Mouse (Mus musculus) liver, embryonic 16.5 days (tissue): Measurements from ENCODE around the gene Kcnip1. TPM values are rescaled to one million over a fixed set of nuclear protein-coding genes. Genes with fewer than 3 reads are reported as not detected.
A peak's percentile ranks its signal among the peaks of the same experiment; 100 is the strongest.

Source experiments
- ATAC-seq: fragments of 200-750 bp; cut with Nextera tagmentation; 2 replicates; pipeline ENCODE4 v1.8.0; 2017; ENCODE audit warnings: low read depth, mild to moderate bottlenecking, moderate number of reproducible peaks, moderate library complexity
- H3K27ac ChIP-seq: fragments of 300-500 bp; sonication (generic); 2 replicates; pipeline ENCODE4 v1.5.1; 2014; ENCODE audit warnings: mild to moderate bottlenecking, low read length
- H3K27me3 ChIP-seq: fragments of 300-500 bp; sonication (generic); 2 replicates; pipeline ENCODE4 v1.6.1; 2014; ENCODE audit warnings: low read depth, low read length, mixed read lengths; ENCODE audit not compliant: control insufficient read depth, insufficient read depth
- H3K36me3 ChIP-seq: fragments of 300-500 bp; sonication (generic); 2 replicates; pipeline ENCODE4 v1.6.1; 2014; ENCODE audit warnings: mild to moderate bottlenecking; ENCODE audit not compliant: control insufficient read depth, insufficient read depth
- H3K4me1 ChIP-seq: fragments of 300-500 bp; sonication (generic); 2 replicates; pipeline ENCODE4 v1.6.1; 2014; ENCODE audit warnings: low read depth, low read length, mixed read lengths; ENCODE audit not compliant: control insufficient read depth
- H3K4me2 ChIP-seq: fragments of 300-500 bp; sonication (generic); 2 replicates; pipeline ENCODE4 v1.6.1; 2014; ENCODE audit warnings: low read depth, low read length, mixed read lengths
- H3K4me3 ChIP-seq: fragments of 300-500 bp; sonication (generic); 2 replicates; pipeline ENCODE4 v1.5.1; 2014; ENCODE audit warnings: low read depth, mild to moderate bottlenecking, low read length
- H3K9ac ChIP-seq: fragments of 300-500 bp; sonication (generic); 2 replicates; pipeline ENCODE4 v1.6.1; 2014; ENCODE audit warnings: low read depth, low read length
- H3K9me3 ChIP-seq: fragments of 300-500 bp; sonication (generic); replicated peaks from 2 replicates; pipeline ENCODE4 v1.6.1; 2016; ENCODE audit warnings: low read length; ENCODE audit not compliant: control insufficient read depth
- WGBS: fragments of 180-500 bp; shearing (Covaris S2); extraction: QIAGEN DNeasy Blood & Tissue Kit; methylation state at CpG from one replicate; pipeline ENCODE4 v1.1.7; 2014; ENCODE audit not compliant: insufficient replicate concordance; 5-methylcytosine and 5-hydroxymethylcytosine counted together
- polyA plus RNA-seq: library from polyadenylated mRNA; unstranded; fragments of >200 nt; fragmentation: Nextera tagmentation; extraction: Ambion mirVana; gene quantifications from 2 replicates; pipeline ENCODE4 v1.2.1, GENCODE M21; 2015

Gene Kcnip1
- polyA plus RNA-seq, 1 experiment from 2014 or later, result 0.35 TPM

DNA sequence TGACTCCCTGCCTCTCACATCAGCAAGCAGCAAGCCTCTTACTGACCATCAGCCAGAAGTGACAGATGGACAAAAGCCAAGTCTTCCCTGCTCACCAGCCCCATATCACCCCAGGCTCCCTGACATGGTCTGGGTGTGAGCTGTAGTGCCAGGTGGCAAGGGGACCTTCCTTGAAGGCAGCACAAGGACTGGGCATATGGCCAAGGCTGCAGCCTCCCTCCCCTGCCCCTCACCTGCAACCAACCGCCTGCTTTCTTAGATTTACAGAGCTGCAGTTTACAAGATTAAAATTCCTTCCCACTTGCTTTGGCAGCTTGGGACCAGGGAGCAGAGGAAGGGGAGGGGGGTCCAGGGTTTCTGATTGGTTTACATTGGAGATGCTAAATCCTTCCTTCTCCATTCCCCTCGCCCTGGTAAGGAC is 80.8 kb downstream of the Kcnip1 start:
- Histone ChIP-seq H3K27me3 (no peaks in the 10 kb centered on the region), H3K4me1 (no peaks in the 10 kb centered on the region; the same call in 1 of the 2 replicates), H3K9me3 (no peaks in the 10 kb centered on the region), H3K4me2 (no peak overlapping the region), H3K36me3 (no peaks in the 10 kb centered on the region), H3K4me3 (no peak overlapping the region), H3K27ac (no peak overlapping the region), H3K9ac (no peak overlapping the region)
- WGBS, result 48% methylated on average over 2 of the region's 2 CpGs
- no peak for ATAC-seq

DNA sequence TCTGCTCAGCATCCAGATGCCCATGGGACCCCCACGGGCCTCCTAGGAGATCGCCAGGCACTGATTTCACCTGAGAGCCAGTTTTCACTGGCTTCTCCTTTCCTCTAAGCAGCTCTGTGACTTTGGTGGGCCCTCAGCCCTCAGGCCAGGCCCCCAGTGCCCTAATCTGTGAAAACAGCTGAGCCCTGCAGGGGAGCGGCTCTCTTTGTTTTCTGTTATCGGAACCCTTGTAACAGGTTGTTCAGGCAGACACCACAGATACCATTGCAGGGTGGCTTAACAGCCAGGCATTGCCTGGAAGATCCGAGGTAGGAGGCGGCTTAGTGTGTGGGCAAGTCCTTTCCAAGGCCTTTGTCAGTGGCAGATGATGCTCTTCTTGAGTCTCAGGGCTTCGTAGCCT is 82.0 kb downstream of the Kcnip1 start:
- 35% methylated on average over 7 of the region's 7 CpGs for WGBS
- Histone ChIP-seq H3K36me3 (no peaks in the 10 kb centered on the region), H3K4me1 (no peaks in the 10 kb centered on the region; the same call in 1 of the 2 replicates), H3K27me3 (no peaks in the 10 kb centered on the region), H3K9me3 (no peaks in the 10 kb centered on the region), H3K4me2 (no peak overlapping the region), H3K27ac (no peak overlapping the region), H3K9ac (no peak overlapping the region), H3K4me3 (no peak overlapping the region)
- peak; percentile 78 for ATAC-seq

DNA sequence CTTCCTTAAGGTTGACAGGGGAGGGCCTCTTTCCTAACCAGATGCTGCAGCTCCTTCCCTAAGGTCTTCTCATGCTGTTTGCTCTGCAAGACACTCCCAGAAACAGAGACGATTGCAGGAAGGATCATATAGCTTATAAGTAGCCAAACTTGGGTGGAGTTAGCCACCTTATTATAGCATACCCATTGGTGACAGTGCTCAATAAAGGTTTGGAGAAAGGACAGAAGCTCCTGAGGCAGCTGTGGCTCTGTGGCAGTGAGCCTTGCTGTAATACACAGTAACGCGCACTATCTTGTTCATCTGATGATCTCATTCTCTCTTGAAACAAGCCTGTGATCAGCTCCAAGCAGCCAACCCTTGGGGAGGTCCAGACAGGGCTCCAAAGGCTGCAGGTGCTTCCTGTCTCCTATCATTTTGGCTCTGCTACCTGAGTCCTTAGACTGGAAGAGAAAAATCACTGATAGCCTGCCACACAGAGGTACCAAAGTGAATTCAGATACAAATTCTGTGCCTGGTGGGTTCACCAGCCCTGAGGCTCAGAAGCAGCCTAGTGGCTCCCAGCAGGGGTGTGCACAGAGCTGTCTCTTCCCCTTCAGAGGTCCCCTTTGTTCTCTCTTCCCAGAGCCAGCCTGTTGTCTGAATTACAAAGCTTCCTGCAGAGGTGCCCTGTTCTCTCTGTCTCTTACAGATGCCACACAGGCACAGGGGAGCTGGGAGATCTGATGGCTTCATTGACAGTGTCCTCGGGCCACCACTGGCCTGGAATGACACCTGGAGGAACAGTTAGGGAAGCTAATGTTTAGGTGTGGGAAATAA is 84.4 kb downstream of the Kcnip1 start:
- no peaks in the 10 kb centered on the region for H3K27me3 ChIP-seq
- H3K4me3 ChIP-seq, result no peak overlapping the region
- ATAC-seq, result no peak
- no peaks in the 10 kb centered on the region for H3K9me3 ChIP-seq
- no peak overlapping the region for H3K9ac ChIP-seq
- WGBS, result 57% methylated on average over 4 of the region's 4 CpGs
- no peaks in the 10 kb centered on the region for H3K36me3 ChIP-seq
- no peak overlapping the region for H3K27ac ChIP-seq
- H3K4me2 ChIP-seq, result no peak overlapping the region
- no peaks in the 10 kb centered on the region; the same call in 1 of the 2 replicates for H3K4me1 ChIP-seq

DNA sequence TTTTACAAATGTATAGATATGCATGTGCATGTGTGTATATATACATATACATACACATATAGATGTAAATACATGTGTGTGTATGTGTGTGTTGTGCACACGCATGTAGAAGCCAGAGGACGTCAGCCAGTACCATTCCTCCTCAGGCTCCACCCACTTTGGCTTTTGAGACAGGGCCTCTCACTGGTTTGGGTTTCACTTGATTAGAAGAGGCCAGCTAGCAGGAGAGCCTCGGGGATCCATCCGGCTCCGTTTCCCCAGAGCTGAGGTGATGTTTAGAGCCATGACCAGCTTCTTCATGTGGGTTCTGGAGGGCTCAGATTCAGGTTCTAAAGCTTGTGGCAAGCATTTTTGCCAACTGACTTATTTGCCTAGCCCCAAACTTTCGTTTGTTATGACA is 89.5 kb downstream of the Kcnip1 start:
- no peak overlapping the region for H3K9ac ChIP-seq
- no peaks in the 10 kb centered on the region for H3K27me3 ChIP-seq
- H3K9me3 ChIP-seq, result no peaks in the 10 kb centered on the region
- 64% methylated on average over 6 of the region's 6 CpGs for WGBS
- no peaks in the 10 kb centered on the region for H3K4me1 ChIP-seq
- no peak for ATAC-seq
- no peak overlapping the region for H3K4me3 ChIP-seq
- H3K4me2 ChIP-seq, result no peak overlapping the region
- H3K36me3 ChIP-seq, result no peaks in the 10 kb centered on the region
- no peak overlapping the region for H3K27ac ChIP-seq

DNA sequence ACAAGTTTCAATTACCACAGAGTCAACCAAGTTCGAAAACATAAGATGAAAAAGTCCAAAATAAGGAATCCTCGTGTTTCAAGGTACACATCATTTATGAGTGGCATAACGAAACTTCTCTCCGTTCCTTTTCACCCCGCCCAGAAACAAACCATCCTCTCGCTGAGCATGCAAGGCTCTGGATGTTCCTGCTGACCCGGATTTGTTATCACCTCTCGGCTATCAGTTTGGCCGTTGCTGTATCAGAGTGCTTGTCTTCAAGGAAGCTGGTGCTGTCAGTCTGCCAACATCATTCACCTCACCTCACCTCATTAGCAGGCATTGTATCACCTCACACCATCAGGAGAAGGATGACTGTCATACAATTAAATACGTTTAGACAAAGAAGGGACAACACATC is 90.6 kb downstream of the Kcnip1 start:
- WGBS, result 61% methylated on average over 10 of the region's 10 CpGs
- H3K27ac ChIP-seq, result no peak overlapping the region
- ATAC-seq, result no peak

DNA sequence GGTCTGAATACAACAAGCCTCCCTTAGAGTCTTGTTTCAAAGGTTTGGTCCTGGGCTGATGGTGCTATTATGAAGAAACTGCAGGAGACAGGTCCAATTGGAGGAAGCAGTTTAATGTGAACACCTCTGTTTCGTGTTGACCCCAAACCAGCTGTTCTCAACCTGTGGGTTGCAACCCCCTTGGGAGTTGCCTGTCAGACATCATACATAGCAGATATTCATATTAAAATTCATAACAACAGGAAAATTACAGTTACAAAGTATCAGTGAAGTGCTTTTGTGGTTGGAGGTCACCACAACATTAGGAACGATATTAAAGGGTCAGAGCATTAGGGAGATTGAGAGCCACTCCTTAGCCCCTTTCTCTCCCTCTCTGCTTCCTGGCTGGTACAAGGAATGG is 91.2 kb downstream of the Kcnip1 start:
- H3K27ac ChIP-seq, result no peak overlapping the region
- H3K27me3 ChIP-seq, result no peaks in the 10 kb centered on the region
- no peaks in the 10 kb centered on the region for H3K36me3 ChIP-seq
- no peak overlapping the region for H3K4me3 ChIP-seq
- H3K9me3 ChIP-seq, result no peaks in the 10 kb centered on the region
- no peak for ATAC-seq
- H3K9ac ChIP-seq, result no peak overlapping the region
- H3K4me2 ChIP-seq, result no peak overlapping the region
- 52% methylated on average over 2 of the region's 2 CpGs for WGBS
- H3K4me1 ChIP-seq, result no peaks in the 10 kb centered on the region

More for the DNA sequence above, 90.6 kb downstream of the Kcnip1 start:
- Histone ChIP-seq H3K27me3 (no peaks in the 10 kb centered on the region), H3K4me3 (no peak overlapping the region), H3K9me3 (no peaks in the 10 kb centered on the region), H3K9ac (no peak overlapping the region), H3K4me2 (no peak overlapping the region), H3K36me3 (no peaks in the 10 kb centered on the region), H3K4me1 (no peaks in the 10 kb centered on the region)

DNA sequence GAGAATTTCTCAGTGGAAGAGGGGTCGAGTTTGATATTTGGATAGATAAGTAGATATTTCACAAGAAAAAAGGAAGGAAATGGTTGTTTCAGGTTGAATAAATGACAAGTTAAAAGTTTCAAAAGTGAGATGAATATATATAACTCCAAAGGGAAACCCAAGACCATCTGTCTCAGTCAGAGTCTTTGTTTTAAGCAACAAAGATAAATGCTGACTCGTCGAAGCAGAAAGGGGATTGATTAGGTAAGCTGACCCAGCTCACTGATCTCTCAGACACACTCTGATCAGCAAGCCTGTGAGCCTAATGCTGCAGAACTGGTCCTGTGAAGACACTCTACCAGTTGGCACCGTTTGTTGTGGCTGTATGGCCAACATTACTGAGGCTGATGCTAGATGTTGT is 101.9 kb downstream of the Kcnip1 start:
- H3K9ac ChIP-seq, result no peak overlapping the region
- ATAC-seq, result no peak
- 50% methylated on average over 4 of the region's 4 CpGs for WGBS

DNA sequence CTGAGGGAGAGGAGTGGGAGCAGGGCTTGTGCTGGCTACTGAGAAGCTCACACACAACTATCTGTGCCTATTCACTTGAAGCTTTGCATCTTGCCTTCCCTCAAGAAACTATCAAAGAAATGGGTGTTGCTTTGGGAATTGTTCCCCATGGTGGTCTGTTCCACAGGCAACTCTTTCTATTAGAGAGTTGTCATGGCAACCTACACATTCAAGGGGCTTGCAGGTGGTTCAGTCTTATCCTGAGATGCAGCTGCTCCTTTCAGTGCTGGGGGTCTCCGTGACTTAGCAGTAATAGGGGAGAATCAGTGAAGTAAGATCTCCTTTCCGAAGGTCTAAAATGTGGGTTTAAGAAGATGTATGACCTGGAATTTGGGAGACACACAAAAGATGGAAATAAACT is 102.6 kb downstream of the Kcnip1 start:
- 45% methylated on average over 2 of the region's 2 CpGs for WGBS
- Histone ChIP-seq H3K9me3 (no peaks in the 10 kb centered on the region), H3K36me3 (no peaks in the 10 kb centered on the region), H3K4me2 (no peak overlapping the region), H3K27me3 (no peaks in the 10 kb centered on the region), H3K9ac (no peak overlapping the region), H3K4me1 (no peaks in the 10 kb centered on the region), H3K27ac (no peak overlapping the region), H3K4me3 (no peak overlapping the region)
- ATAC-seq, result no peak

More for the DNA sequence above, 101.9 kb downstream of the Kcnip1 start:
- Histone ChIP-seq H3K4me1 (no peaks in the 10 kb centered on the region), H3K27me3 (no peaks in the 10 kb centered on the region), H3K4me2 (no peak overlapping the region), H3K27ac (no peak overlapping the region), H3K4me3 (no peak overlapping the region), H3K36me3 (no peaks in the 10 kb centered on the region), H3K9me3 (no peaks in the 10 kb centered on the region)

DNA sequence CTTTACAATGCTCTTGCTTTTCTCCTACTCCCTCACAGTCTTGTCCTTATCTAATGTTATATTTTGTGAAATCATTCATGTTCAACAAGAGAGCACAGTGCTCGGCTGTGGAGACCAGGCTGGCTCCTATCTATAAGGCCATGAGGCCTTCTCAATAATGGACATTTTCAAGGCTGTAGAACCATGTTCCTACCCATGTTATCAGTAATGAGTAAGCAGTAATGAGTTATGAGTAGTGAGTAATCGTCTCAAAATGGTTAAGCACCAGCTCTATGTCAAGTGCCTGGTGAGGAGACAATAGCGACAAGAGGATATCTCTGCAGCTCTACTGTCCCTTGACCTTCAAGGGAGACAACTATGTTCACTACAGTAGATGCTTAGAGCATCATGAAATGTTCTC is 105.3 kb downstream of the Kcnip1 start:
- H3K9ac ChIP-seq, result no peak overlapping the region
- H3K4me1 ChIP-seq, result no peaks in the 10 kb centered on the region
- no peaks in the 10 kb centered on the region for H3K27me3 ChIP-seq
- H3K4me3 ChIP-seq, result no peak overlapping the region
- H3K36me3 ChIP-seq, result no peaks in the 10 kb centered on the region
- ATAC-seq, result no peak
- no peak overlapping the region for H3K4me2 ChIP-seq
- 50% methylated on average over 3 of the region's 3 CpGs for WGBS
- H3K9me3 ChIP-seq, result no peaks in the 10 kb centered on the region
- H3K27ac ChIP-seq, result no peak overlapping the region
